Mouse (Mus musculus): ENCODE measurements at regions not wholly inside any gene's neighbourhood (a gene's known extent, or its start where the extent isn't known, plus 50 kb on each side); places are given as distances from the start of the nearest gene placed in this dataset.
"Not testable (repeated sequence)": the region's sequence is repeated elsewhere in the genome, so short reads cannot be mapped to it uniquely, and the experiment has no call there.

DNA sequence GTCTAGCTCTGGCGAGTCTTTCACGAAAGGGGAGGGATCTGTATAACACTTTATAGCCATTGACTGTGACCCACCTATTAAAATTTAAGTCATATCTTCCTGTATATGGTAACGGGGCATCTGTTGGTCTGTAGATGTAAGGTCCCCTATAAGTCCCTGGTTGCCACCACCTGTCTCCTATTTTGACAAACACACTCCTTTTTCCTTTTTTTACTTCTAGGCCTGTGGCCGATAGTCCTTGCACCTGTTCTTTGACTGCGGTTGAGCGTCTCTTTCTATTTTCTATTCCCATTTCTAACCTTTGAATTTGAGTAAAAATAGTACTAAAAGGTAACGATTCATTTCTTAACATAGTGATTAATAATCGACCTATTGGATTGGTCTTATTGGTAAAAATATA lies 1034.1 kb upstream of the Sel1l start:
- not testable (repeated sequence) for TF ChIP-seq CTCF (IDR thresholded peaks at IDR 0.05; ENCODE audit: control insufficient read depth, insufficient read depth, insufficient read length); MYOD1 (IDR thresholded peaks at IDR 0.05; ENCODE audit: control insufficient read depth, insufficient read length, low read depth); MAX (IDR thresholded peaks at IDR 0.05); USF1 (IDR thresholded peaks at IDR 0.05; ENCODE audit: low read depth)

Measured in C2C12 (cell line).